28 mouse cellular contexts compared by ENCODE assay signal in the genomic region with DNA sequence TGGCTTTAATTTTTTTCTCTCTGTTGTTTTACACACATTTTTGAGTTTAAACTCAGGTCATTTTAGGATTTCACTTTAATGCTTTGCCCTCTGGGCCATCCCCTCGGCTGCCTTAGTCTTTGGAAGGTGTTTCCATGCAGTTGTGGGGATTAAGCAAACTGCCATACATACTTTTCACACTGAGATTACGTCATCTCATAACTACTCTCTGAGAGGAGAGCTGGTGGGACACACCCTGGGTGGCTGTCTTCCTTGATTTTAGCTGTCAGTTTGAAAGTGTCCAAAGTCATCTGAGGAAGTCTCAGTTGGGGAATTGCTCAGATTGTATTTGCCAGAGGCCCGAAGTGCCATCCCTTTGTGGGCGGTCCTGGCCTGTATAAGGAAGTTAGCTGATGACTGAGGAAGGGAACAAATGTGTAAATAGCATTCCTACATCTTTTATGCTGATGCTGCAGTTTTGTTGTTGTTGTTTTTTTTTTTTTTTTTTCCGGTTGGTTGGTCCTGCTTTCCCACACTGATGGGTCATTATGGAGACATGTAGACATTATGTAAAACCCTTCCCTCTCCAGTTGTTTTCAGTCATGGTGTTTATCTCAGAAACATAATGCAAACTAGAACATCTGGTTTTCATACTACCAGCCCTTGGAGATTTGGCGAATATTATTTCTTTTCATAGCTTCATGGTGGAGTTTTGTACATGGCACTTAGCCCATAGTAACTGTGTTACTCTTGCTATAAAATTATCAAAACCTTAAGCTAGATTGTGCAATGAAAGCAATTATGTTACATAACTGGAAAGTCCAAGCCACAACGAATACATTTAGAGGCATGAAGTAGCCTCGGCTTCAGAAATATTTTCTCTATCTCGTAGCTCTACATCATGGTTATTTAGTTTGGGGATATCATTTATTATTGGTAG. TPM values are rescaled to one million over a fixed set of nuclear protein-coding genes. Genes with fewer than 3 reads are reported as not detected.
DNase-seq lines count a peak whose midpoint lies in the region; ATAC-seq and TF ChIP-seq lines count a peak whose summit lies in the region.
"Had no signal": no experiment of that assay in that cellular context is flagged by ENCODE, and none has a peak within 500 bp of the region (broad histone marks: within the 10 kb centered on the region; RNA-seq: fewer than 3 reads in every experiment).

No protein-coding gene starts in this region.

- no peak for TF ChIP-seq POLR2A in limb, embryonic 14.5 days (IDR thresholded peaks at IDR 0.05; ENCODE audit: borderline replicate concordance, extremely low read depth, insufficient read depth, insufficient read length)

- DNase-seq in embryonic facial prominence, embryonic 10.5 days (ENCODE audit: low spot score): no peak
- DNase-seq in limb, embryonic 10.5 days (ENCODE audit: low spot score): no peak
- DNase-seq in adipocyte (ENCODE audit: low spot score) (peak; percentile 61), MN1 (ENCODE audit: low spot score) (no peak)
- peak; percentile 51 for DNase-seq in limb, embryonic 14.5 days (ENCODE audit: low spot score)
- DNase-seq in midbrain, postnatal 0 days (ENCODE audit: low spot score): no peak
- DNase-seq: adrenal gland, adult 8-10 months; adrenal gland, postnatal 25 days; B cell, adult 2 months; cerebellum, adult 11-12 months; cerebellum, adult 9-10 months; cerebellum, postnatal 14 days; gastrocnemius, postnatal 10 days; gastrocnemius, postnatal 36 days; heart, postnatal 10 days; heart, postnatal 4 days; kidney, adult 18-20 months had no signal

- H3K4me2 ChIP-seq in embryonic facial prominence, embryonic 12.5 days (replicated peaks): no peak overlapping the region
- no peak overlapping the region for H3K4me2 ChIP-seq in limb, embryonic 13.5 days (replicated peaks)
- H3K4me2 ChIP-seq in limb, embryonic 14.5 days (replicated peaks; ENCODE audit: low read depth, low read length, severe bottlenecking): no peak overlapping the region
- H3K4me2 ChIP-seq in midbrain, postnatal 0 days (ENCODE audit: low read depth, low read length, poor library complexity, severe bottlenecking): no peak overlapping the region
- H3K4me2 ChIP-seq: embryonic facial prominence, embryonic 13.5 days; forebrain, embryonic 15.5 days; heart, embryonic 12.5 days; heart, embryonic 15.5 days; hindbrain, embryonic 14.5 days had no signal

- H3K4me3 ChIP-seq in embryonic facial prominence, embryonic 12.5 days: no peak overlapping the region
- H3K4me3 ChIP-seq in embryonic facial prominence, embryonic 10.5 days: no peak overlapping the region
- H3K4me3 ChIP-seq in limb, embryonic 13.5 days: no peak overlapping the region
- no peak overlapping the region for H3K4me3 ChIP-seq in limb, embryonic 10.5 days
- no peak overlapping the region for H3K4me3 ChIP-seq in limb, embryonic 14.5 days (replicated peaks; ENCODE audit: low read length)
- H3K4me3 ChIP-seq in midbrain, postnatal 0 days (ENCODE audit: low read depth, low read length): no peak overlapping the region
- H3K4me3 ChIP-seq: embryonic facial prominence, embryonic 13.5 days; forebrain, embryonic 15.5 days; heart, embryonic 12.5 days; heart, embryonic 15.5 days had no signal

- WGBS in embryonic facial prominence, embryonic 12.5 days: 68% methylated on average over 9 of the region's 9 CpGs
- 84% methylated on average over 9 of the region's 9 CpGs for WGBS in embryonic facial prominence, embryonic 10.5 days
- WGBS in limb, embryonic 13.5 days: 70% methylated on average over 9 of the region's 9 CpGs
- 90% methylated on average over 9 of the region's 9 CpGs for WGBS in limb, embryonic 10.5 days
- WGBS in limb, embryonic 14.5 days: 62% methylated on average over 9 of the region's 9 CpGs
- 89% methylated on average over 9 of the region's 9 CpGs for WGBS in midbrain, postnatal 0 days

- peaks cover 3% of the 10 kb centered on the region; the same call in 1 of the 2 replicates for H3K4me1 ChIP-seq in embryonic facial prominence, embryonic 12.5 days
- H3K4me1 ChIP-seq in embryonic facial prominence, embryonic 10.5 days: no peaks in the 10 kb centered on the region
- H3K4me1 ChIP-seq in limb, embryonic 13.5 days: no peaks in the 10 kb centered on the region
- H3K4me1 ChIP-seq in limb, embryonic 10.5 days: no peaks in the 10 kb centered on the region
- no peaks in the 10 kb centered on the region for H3K4me1 ChIP-seq in limb, embryonic 14.5 days (ENCODE audit: control insufficient read depth, insufficient read depth, low read length)
- H3K4me1 ChIP-seq in midbrain, postnatal 0 days (ENCODE audit: insufficient read depth, low read length): no peaks in the 10 kb centered on the region
- H3K4me1 ChIP-seq: forebrain, embryonic 15.5 days; heart, embryonic 12.5 days; heart, embryonic 15.5 days had no signal

- ATAC-seq in embryonic facial prominence, embryonic 12.5 days (ENCODE audit: insufficient number of reproducible peaks, insufficient read depth, low FRiP score, low TSS enrichment): 0 out of 2 replicates have a peak, but pooled peaks have one; percentile 15
- ATAC-seq in limb, embryonic 13.5 days (ENCODE audit: low FRiP score, low read depth): 0 out of 2 replicates have a peak, but pooled peaks have one; percentile 51
- ATAC-seq in limb, embryonic 14.5 days (ENCODE audit: low FRiP score, low read depth): no peak; the same call in 1 of the 2 replicates
- no peak for ATAC-seq in midbrain, postnatal 0 days (ENCODE audit: low FRiP score)
- ATAC-seq: forebrain, embryonic 15.5 days; hindbrain, postnatal 0 days; inflammation-experienced regulatory T-cells, adult 6 months; intestine, embryonic 16.5 days had no signal

- no peaks in the 10 kb centered on the region for H3K9me3 ChIP-seq in embryonic facial prominence, embryonic 12.5 days
- H3K9me3 ChIP-seq in embryonic facial prominence, embryonic 10.5 days: no peaks in the 10 kb centered on the region
- no peaks in the 10 kb centered on the region for H3K9me3 ChIP-seq in limb, embryonic 13.5 days
- H3K9me3 ChIP-seq in limb, embryonic 10.5 days (replicated peaks): no peaks in the 10 kb centered on the region
- H3K9me3 ChIP-seq in limb, embryonic 14.5 days (ENCODE audit: control insufficient read depth, low read length): no peaks in the 10 kb centered on the region
- no peaks in the 10 kb centered on the region for H3K9me3 ChIP-seq in midbrain, postnatal 0 days (ENCODE audit: low read length)
- H3K9me3 ChIP-seq: embryonic facial prominence, embryonic 13.5 days; forebrain, embryonic 15.5 days; heart, embryonic 12.5 days; heart, embryonic 15.5 days had no signal

- no peak overlapping the region for H3K27ac ChIP-seq in embryonic facial prominence, embryonic 12.5 days
- no peak overlapping the region for H3K27ac ChIP-seq in embryonic facial prominence, embryonic 10.5 days (replicated peaks)
- no peak overlapping the region for H3K27ac ChIP-seq in limb, embryonic 13.5 days
- no peak overlapping the region for H3K27ac ChIP-seq in limb, embryonic 10.5 days
- no peak overlapping the region for H3K27ac ChIP-seq in limb, embryonic 14.5 days (replicated peaks; ENCODE audit: low read depth, low read length)
- H3K27ac ChIP-seq in midbrain, postnatal 0 days (ENCODE audit: low read depth, low read length): no peak overlapping the region
- H3K27ac ChIP-seq: embryonic facial prominence, embryonic 13.5 days; forebrain, embryonic 15.5 days; heart, embryonic 15.5 days; hindbrain, embryonic 14.5 days; hindbrain, postnatal 0 days had no signal

- H3K9ac ChIP-seq in embryonic facial prominence, embryonic 12.5 days: no peak overlapping the region
- no peak overlapping the region for H3K9ac ChIP-seq in limb, embryonic 13.5 days
- H3K9ac ChIP-seq in limb, embryonic 14.5 days (ENCODE audit: low read depth, low read length, severe bottlenecking): no peak overlapping the region
- no peak overlapping the region for H3K9ac ChIP-seq in midbrain, postnatal 0 days (replicated peaks; ENCODE audit: low read length, poor library complexity, severe bottlenecking)
- H3K9ac ChIP-seq: embryonic facial prominence, embryonic 13.5 days; forebrain, embryonic 15.5 days; heart, embryonic 12.5 days; heart, embryonic 15.5 days; hindbrain, embryonic 14.5 days had no signal

- no peaks in the 10 kb centered on the region for H3K36me3 ChIP-seq in embryonic facial prominence, embryonic 12.5 days
- no peaks in the 10 kb centered on the region for H3K36me3 ChIP-seq in embryonic facial prominence, embryonic 10.5 days (replicated peaks)
- H3K36me3 ChIP-seq in limb, embryonic 13.5 days: no peaks in the 10 kb centered on the region
- no peaks in the 10 kb centered on the region for H3K36me3 ChIP-seq in limb, embryonic 10.5 days
- H3K36me3 ChIP-seq in limb, embryonic 14.5 days (ENCODE audit: control insufficient read depth, insufficient read depth, low read length): no peaks in the 10 kb centered on the region
- no peaks in the 10 kb centered on the region for H3K36me3 ChIP-seq in midbrain, postnatal 0 days (ENCODE audit: insufficient read depth, low read length)
- H3K36me3 ChIP-seq: embryonic facial prominence, embryonic 13.5 days; forebrain, embryonic 15.5 days; heart, embryonic 12.5 days; heart, embryonic 15.5 days had no signal

- H3K27me3 ChIP-seq in embryonic facial prominence, embryonic 12.5 days: no peaks in the 10 kb centered on the region
- H3K27me3 ChIP-seq in embryonic facial prominence, embryonic 10.5 days (replicated peaks; ENCODE audit: low read depth, poor library complexity, severe bottlenecking): no peaks in the 10 kb centered on the region
- H3K27me3 ChIP-seq in limb, embryonic 13.5 days: no peaks in the 10 kb centered on the region
- no peaks in the 10 kb centered on the region for H3K27me3 ChIP-seq in limb, embryonic 10.5 days (ENCODE audit: low read depth, poor library complexity, severe bottlenecking)
- H3K27me3 ChIP-seq in limb, embryonic 14.5 days (ENCODE audit: control insufficient read depth, insufficient read depth, low read length): no peaks in the 10 kb centered on the region
- H3K27me3 ChIP-seq in midbrain, postnatal 0 days (ENCODE audit: insufficient read depth, low read length): no peaks in the 10 kb centered on the region
- H3K27me3 ChIP-seq: embryonic facial prominence, embryonic 13.5 days; forebrain, embryonic 15.5 days; heart, embryonic 12.5 days; heart, embryonic 15.5 days had no signal

- no peak for TF ChIP-seq CTCF in midbrain, postnatal 0 days (IDR thresholded peaks at IDR 0.05)

RNA-seq across cellular contexts. Expression of gene Akr1c14, which starts 28.0 kb away (rescaled TPM):
- polyA plus RNA-seq in embryonic facial prominence, embryonic 12.5 days (2016; fragmentation: Nextera tagmentation; extraction: Ambion mirVana): 0.46 and 0.81 TPM in 2 replicates
- 0.18 and 0.26 TPM in 2 replicates for polyA plus RNA-seq in embryonic facial prominence, embryonic 10.5 days (2016; fragmentation: Nextera tagmentation; extraction: Ambion mirVana)
- polyA plus RNA-seq in limb, embryonic 13.5 days (2015; fragmentation: Nextera tagmentation; extraction: Ambion mirVana): 1.5 and 1.6 TPM in 2 replicates
- 0.18 TPM in 2 replicates for polyA plus RNA-seq in limb, embryonic 10.5 days (2016; fragmentation: Nextera tagmentation; extraction: Ambion mirVana)
- 0.69 and 1.2 TPM in 2 replicates for polyA plus RNA-seq in limb, embryonic 14.5 days (2012; rRNA removed)
- 1.2 and 1.3 TPM in 2 replicates for polyA plus RNA-seq in limb, embryonic 14.5 days (2014; fragmentation: Nextera tagmentation; extraction: Ambion mirVana)
- total RNA-seq in midbrain, postnatal 0 days (2014; rRNA removed): 0.66 and 1.5 TPM in 2 replicates
- 1.1 and 1.2 TPM in 2 replicates for polyA plus RNA-seq in midbrain, postnatal 0 days (2015; fragmentation: Nextera tagmentation; extraction: Ambion mirVana)
- polyA plus RNA-seq: forebrain, embryonic 11.5 days; inflammation-experienced regulatory T-cells, adult 6 months had no signal

Comparison
In these comparisons a context has a peak if more than half of its experiments do, and no peak if none do; other contexts are left out.
1. ATAC-seq: peak in embryonic facial prominence, embryonic 12.5 days (single experiment) and limb, embryonic 13.5 days (single experiment); none in limb, embryonic 14.5 days (single experiment) and midbrain, postnatal 0 days (single experiment).
2. DNase-seq: peak in adipocyte (single experiment) and limb, embryonic 14.5 days (single experiment); none in embryonic facial prominence, embryonic 10.5 days (single experiment), limb, embryonic 10.5 days (single experiment), midbrain, postnatal 0 days (single experiment) and MN1 (single experiment).